Mouse (Mus musculus) midbrain, embryonic 11.5 days (tissue): Measurements from ENCODE around the gene Olfr544. TPM values are rescaled to one million over a fixed set of nuclear protein-coding genes. Genes with fewer than 3 reads are reported as not detected.

ENCODE experiments used
- ATAC-seq: fragments of 200-750 bp; cut with Nextera tagmentation; 2 replicates; pipeline ENCODE4 v1.8.0; 2017; ENCODE audit warnings: moderate TSS enrichment, moderate library complexity; ENCODE audit not compliant: low FRiP score
- DNase-seq: peaks from one replicate; pipeline ENCODE4 v3.0.0; 2015; ENCODE audit warnings: low spot score; ENCODE audit errors: missing footprints
- H3K27ac ChIP-seq: fragments of 300-500 bp; sonication (generic); 2 replicates; pipeline ENCODE4 v1.5.1; 2014; ENCODE audit warnings: low read depth, low read length
- H3K27me3 ChIP-seq: fragments of 300-500 bp; sonication (generic); 2 replicates; pipeline ENCODE4 v1.6.1; 2014; ENCODE audit warnings: mild to moderate bottlenecking, low read length, moderate library complexity, mixed read lengths; ENCODE audit not compliant: control insufficient read depth, insufficient read depth
- H3K36me3 ChIP-seq: fragments of 300-500 bp; sonication (generic); 2 replicates; pipeline ENCODE4 v1.6.1; 2014; ENCODE audit warnings: mild to moderate bottlenecking, low read length, moderate library complexity, mixed read lengths; ENCODE audit not compliant: control insufficient read depth, insufficient read depth
- H3K4me1 ChIP-seq: fragments of 300-500 bp; sonication (generic); 2 replicates; pipeline ENCODE4 v1.6.1; 2014; ENCODE audit warnings: low read length; ENCODE audit not compliant: control insufficient read depth, insufficient read depth
- H3K4me2 ChIP-seq: fragments of 300-500 bp; sonication (generic); 2 replicates; pipeline ENCODE4 v1.6.1; 2014; ENCODE audit warnings: mild to moderate bottlenecking, moderate library complexity
- H3K4me3 ChIP-seq: fragments of 300-500 bp; sonication (generic); 2 replicates; pipeline ENCODE4 v1.5.1; 2014; ENCODE audit warnings: low read depth, low read length
- H3K9ac ChIP-seq: fragments of 300-500 bp; sonication (generic); 2 replicates; pipeline ENCODE4 v1.6.1; 2014; ENCODE audit warnings: low read length
- H3K9me3 ChIP-seq: fragments of 300-500 bp; sonication (generic); 2 replicates; pipeline ENCODE4 v1.6.1; 2016; ENCODE audit warnings: low read length; ENCODE audit not compliant: control insufficient read depth
- WGBS: fragments of 180-500 bp; shearing (Covaris S2); extraction: QIAGEN DNeasy Blood & Tissue Kit; methylation state at CpG from one replicate; pipeline ENCODE4 v1.1.7; 2014; 5-methylcytosine and 5-hydroxymethylcytosine counted together
- polyA plus RNA-seq: library from polyadenylated mRNA; unstranded; fragments of >200 nt; fragmentation: Nextera tagmentation; extraction: Ambion mirVana; gene quantifications from 2 replicates; pipeline ENCODE4 v1.2.1, GENCODE M21; 2014

Gene Olfr544
- polyA plus RNA-seq, 1 experiment from 2014 or later, result 0.10 TPM

DNA sequence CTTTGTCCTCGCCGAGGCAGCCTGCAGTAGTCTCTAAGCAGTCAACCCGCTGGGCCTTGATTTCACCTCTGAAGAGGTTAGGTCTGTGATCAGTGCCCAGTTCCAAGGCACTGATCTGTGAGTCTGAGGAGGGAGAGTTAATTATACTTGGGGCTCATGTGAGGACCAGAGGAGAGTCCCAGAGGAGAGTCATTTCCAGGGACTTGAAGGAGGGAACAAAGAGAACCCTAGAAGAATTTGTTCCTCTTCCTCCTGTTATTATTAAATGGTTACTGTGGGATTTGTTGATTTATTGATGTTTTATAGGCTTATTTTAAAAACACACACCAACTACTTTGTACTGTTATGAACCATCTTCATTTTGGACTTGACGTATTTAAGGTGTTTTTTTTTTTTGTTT is 6.5 kb downstream of the Olfr544 start, which contains the start of gene Olfr543:
Gene Olfr543 (minus strand): TSS at position 101 of the 400 bp plus-strand sequence.
- DNase-seq (no peak), ATAC-seq (no peak)
- Histone ChIP-seq H3K27me3 (no peaks in the 10 kb centered on the region), H3K4me2 (no peak within 1 kb of the TSS), H3K9me3 (no peaks in the 10 kb centered on the region), H3K27ac (no peak within 1 kb of the TSS), H3K9ac (no peak within 1 kb of the TSS), H3K4me1 (no peaks in the 10 kb centered on the region), H3K36me3 (no peaks in the 10 kb centered on the region), H3K4me3 (no peak within 1 kb of the TSS)
- WGBS, result 91% methylated on average over 4 of the region's 4 CpGs

DNA sequence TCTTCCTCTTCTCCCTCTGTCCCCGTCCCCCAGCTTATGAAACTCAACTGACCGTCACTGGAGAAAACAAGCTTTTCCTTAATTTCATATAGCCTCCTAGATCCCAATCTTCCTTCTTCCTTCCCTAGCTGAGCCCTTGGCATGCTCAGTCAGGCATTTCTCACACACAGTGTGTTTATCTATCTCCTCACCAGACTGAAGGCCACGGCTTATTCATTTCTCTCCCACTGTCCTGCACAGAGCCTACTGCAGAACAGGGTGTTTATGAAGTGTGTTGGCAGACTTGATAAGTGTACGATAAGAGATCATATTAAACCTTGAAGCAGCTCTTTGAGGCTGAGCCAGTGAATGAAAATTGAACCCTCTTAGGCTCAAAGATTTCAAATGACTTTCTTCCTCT is 7.3 kb downstream of the Olfr544 start:
- ATAC-seq, result no peak
- Histone ChIP-seq H3K4me2 (no peak overlapping the region), H3K4me1 (no peaks in the 10 kb centered on the region), H3K27ac (no peak overlapping the region), H3K4me3 (no peak overlapping the region), H3K27me3 (no peaks in the 10 kb centered on the region), H3K9me3 (no peaks in the 10 kb centered on the region), H3K36me3 (no peaks in the 10 kb centered on the region), H3K9ac (no peak overlapping the region)
- no peak for DNase-seq
- 92% methylated on average over 4 of the region's 4 CpGs for WGBS

DNA sequence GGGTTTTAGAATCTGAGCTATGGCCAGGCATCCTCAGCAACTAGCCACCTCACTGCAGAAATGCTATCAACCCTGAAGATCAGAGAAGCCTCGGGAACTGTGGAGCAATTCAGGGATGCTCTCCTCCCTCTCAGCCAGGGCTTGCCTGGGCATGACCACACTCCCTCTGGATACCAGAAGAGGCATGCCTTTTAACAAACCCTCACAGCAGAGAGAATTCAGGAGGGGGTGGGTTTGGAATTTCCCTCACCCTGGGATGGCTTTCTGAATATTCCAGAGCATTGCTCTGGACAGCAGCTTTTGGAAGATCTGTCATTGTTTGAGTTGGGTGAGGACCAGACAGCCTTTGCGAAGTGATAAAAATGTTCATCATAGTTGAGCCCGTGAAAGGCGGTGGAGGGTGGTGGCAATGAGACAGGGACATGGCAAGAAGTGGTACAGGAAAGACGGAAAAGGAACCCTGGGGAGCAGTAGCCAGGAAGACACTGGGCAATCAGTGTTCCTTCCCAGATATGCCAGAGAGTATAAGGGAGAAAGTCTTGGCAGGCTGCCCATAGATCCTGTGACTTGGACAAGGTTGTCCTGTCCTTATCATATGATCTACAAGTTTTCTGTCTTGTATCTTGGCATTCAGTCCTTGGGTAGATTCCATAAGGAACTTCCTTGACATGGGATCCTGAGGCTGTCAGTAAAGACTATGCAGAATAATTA is 8.6 kb downstream of the Olfr544 start:
- no peaks in the 10 kb centered on the region for H3K9me3 ChIP-seq
- DNase-seq (no peak), ATAC-seq (no peak)
- no peak overlapping the region for H3K4me3 ChIP-seq
- no peaks in the 10 kb centered on the region for H3K4me1 ChIP-seq
- H3K27me3 ChIP-seq, result no peaks in the 10 kb centered on the region
- 82% methylated on average over 5 of the region's 5 CpGs for WGBS
- H3K4me2 ChIP-seq, result no peak overlapping the region
- H3K36me3 ChIP-seq, result no peaks in the 10 kb centered on the region
- H3K9ac ChIP-seq, result no peak overlapping the region
- no peak overlapping the region for H3K27ac ChIP-seq

DNA sequence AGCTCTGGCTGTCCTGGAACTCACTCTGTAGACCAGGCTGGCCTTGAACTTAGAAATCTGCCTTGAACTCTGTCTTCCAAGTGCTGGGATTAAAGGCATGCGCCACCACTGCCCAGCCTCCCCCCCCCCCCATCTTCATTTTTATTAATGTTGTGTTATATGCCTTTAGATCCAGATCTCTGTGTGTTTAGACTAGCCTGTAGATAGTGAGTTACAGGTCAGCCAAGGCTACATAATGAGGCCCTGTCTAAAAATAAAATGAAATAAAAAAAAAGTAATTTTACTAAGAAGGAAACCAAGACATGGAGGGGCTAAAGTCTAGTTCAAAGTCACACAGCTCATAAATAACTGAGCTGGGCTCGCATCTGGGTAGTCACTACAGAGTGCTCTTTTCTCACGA is 9.2 kb downstream of the Olfr544 start:
- Histone ChIP-seq H3K9me3 (no peaks in the 10 kb centered on the region), H3K27ac (no peak overlapping the region), H3K4me3 (no peak overlapping the region), H3K9ac (no peak overlapping the region), H3K4me1 (no peaks in the 10 kb centered on the region), H3K27me3 (no peaks in the 10 kb centered on the region), H3K4me2 (no peak overlapping the region), H3K36me3 (no peaks in the 10 kb centered on the region)
- DNase-seq, result no peak
- no peak for ATAC-seq
- 78% methylated on average over 3 of the region's 3 CpGs for WGBS

DNA sequence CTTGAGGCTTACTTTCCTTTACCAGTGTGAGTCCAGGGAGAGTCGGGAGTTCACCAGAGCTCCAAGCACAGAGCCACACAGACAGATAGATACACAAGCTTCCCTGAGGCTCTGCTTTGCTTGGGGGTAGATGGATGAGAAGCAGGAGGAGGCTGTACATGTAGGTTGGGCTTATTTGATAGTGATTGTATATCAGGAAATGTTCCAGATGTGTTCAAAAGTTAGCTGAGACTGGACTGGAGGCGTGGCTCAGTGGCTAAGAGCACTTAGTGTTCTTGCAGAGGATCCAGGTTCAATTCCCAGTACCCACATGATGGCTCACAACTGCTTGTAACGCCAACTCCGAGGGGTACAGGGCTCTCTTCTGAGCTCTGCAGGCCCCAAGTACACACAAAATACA is 9.7 kb downstream of the Olfr544 start:
- Histone ChIP-seq H3K27me3 (no peaks in the 10 kb centered on the region), H3K27ac (no peak overlapping the region), H3K36me3 (no peaks in the 10 kb centered on the region), H3K4me2 (no peak overlapping the region), H3K4me3 (no peak overlapping the region), H3K4me1 (no peaks in the 10 kb centered on the region), H3K9me3 (no peaks in the 10 kb centered on the region), H3K9ac (no peak overlapping the region)
- DNase-seq, result no peak
- ATAC-seq, result no peak
- WGBS, result 91% methylated on average over 4 of the region's 4 CpGs

DNA sequence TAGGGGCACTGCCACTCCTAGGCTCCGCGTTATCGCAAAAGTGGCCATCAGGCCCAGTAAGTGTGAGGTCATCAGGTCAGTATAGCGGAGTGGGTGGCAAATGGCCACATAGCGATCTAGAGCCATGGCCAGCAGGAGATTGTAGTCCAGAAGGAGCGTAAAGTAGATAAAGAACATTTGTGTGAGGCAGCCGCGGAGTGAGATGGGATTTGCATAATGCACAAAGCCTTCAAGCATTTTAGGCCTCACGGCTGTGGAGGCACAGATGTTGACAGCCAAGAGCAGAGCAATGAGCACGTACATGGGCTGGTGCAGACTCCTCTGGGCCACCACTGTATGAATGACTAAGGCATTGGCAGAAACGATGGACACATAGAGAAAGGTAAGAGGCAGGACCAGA is 10.7 kb downstream of the Olfr544 start:
- DNase-seq, result no peak
- Histone ChIP-seq H3K27me3 (no peaks in the 10 kb centered on the region), H3K4me3 (no peak overlapping the region), H3K9me3 (no peaks in the 10 kb centered on the region), H3K9ac (no peak overlapping the region), H3K27ac (no peak overlapping the region), H3K36me3 (no peaks in the 10 kb centered on the region), H3K4me2 (no peak overlapping the region), H3K4me1 (no peaks in the 10 kb centered on the region)
- ATAC-seq, result peak; percentile 55
- 74% methylated on average over 11 of the region's 11 CpGs for WGBS

DNA sequence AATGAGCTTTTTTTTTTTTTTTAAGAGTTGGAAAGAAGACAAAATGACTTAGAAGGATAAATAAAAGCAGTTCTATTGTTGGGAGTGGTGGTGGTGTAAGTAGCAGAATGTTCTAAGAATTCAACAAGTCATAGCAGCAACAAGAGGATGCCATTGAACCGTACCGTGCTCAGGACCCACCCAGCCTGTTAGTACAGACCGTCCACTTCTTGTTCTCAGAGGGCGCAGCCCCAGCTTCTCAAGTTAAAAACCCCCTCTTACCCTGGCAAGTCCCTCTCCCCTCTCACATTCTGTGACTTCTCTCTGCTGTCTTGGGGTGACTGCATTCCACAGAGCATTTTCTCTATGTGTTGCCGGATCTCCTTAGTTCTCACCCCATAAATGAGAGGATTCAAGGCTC is 11.5 kb downstream of the Olfr544 start:
- DNase-seq, result no peak
- ATAC-seq, result no peak
- no peak overlapping the region for H3K4me2 ChIP-seq
- H3K27ac ChIP-seq, result no peak overlapping the region
- WGBS, result 93% methylated on average over 5 of the region's 5 CpGs
- H3K9me3 ChIP-seq, result no peaks in the 10 kb centered on the region
- H3K4me3 ChIP-seq, result no peak overlapping the region
- H3K9ac ChIP-seq, result no peak overlapping the region
- no peaks in the 10 kb centered on the region for H3K27me3 ChIP-seq
- no peaks in the 10 kb centered on the region for H3K36me3 ChIP-seq
- no peaks in the 10 kb centered on the region for H3K4me1 ChIP-seq

DNA sequence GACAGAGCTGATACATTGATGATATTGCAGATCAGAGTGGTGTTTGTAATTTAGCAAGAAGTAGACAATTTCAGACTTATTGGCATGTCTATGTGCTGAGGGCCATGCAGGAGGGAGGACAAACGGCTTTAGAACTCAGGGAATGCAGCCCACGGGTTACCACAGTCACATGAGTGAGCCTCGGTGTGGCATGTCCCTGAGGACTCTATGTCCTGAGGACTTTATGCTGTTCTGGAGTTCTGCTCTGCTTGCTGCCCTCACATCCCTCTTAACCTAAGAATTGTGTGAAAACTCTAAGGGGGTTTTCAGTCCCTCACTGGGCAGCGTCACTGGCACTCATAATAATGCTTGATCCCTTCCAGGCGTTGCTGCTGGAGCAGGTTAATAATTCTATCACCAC is 15.4 kb downstream of the Olfr544 start:
- Histone ChIP-seq H3K4me1 (no peaks in the 10 kb centered on the region), H3K27ac (no peak overlapping the region), H3K9ac (no peak overlapping the region), H3K27me3 (no peaks in the 10 kb centered on the region), H3K9me3 (no peaks in the 10 kb centered on the region), H3K36me3 (peaks cover 7% of the 10 kb centered on the region), H3K4me2 (no peak overlapping the region), H3K4me3 (no peak overlapping the region)
- ATAC-seq, result no peak
- no peak for DNase-seq
- WGBS, result 75% methylated on average over 5 of the region's 5 CpGs

DNA sequence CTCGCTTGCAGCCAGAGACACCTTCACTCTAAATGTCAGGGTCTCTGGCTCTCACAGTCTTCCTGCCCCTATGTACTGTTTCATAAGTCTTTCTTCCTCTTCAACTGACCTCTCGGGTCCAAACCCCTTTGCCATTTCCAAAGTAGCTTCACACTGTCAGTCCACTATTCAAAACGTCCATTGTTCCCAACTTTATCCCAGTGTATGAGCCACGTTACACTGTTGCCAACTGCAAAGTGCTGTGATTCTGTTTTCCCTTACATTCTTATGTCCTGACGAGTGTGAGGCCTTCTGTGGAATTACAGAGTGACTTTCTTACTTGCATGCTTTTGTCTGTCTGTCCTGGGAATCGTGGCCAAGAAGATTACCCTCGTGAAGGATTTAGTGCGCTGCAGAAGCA is 20.5 kb downstream of the Olfr544 start:
- DNase-seq, result no peak
- no peak overlapping the region for H3K27ac ChIP-seq
- no peaks in the 10 kb centered on the region for H3K9me3 ChIP-seq
- 90% methylated on average over 8 of the region's 8 CpGs for WGBS
- H3K4me3 ChIP-seq, result no peak overlapping the region
- no peak for ATAC-seq
- H3K4me1 ChIP-seq, result no peaks in the 10 kb centered on the region
- no peak overlapping the region for H3K9ac ChIP-seq
- no peaks in the 10 kb centered on the region for H3K27me3 ChIP-seq
- no peak overlapping the region for H3K4me2 ChIP-seq
- H3K36me3 ChIP-seq, result peaks cover 31% of the 10 kb centered on the region
